Mouse (Mus musculus): Measurements from ENCODE around the gene Crisp4. TPM values are rescaled to one million over a fixed set of nuclear protein-coding genes. Genes with fewer than 3 reads are reported as not detected.

Crisp4 gene
- polyA plus RNA-seq, 1 experiment, result not detected

DNA sequence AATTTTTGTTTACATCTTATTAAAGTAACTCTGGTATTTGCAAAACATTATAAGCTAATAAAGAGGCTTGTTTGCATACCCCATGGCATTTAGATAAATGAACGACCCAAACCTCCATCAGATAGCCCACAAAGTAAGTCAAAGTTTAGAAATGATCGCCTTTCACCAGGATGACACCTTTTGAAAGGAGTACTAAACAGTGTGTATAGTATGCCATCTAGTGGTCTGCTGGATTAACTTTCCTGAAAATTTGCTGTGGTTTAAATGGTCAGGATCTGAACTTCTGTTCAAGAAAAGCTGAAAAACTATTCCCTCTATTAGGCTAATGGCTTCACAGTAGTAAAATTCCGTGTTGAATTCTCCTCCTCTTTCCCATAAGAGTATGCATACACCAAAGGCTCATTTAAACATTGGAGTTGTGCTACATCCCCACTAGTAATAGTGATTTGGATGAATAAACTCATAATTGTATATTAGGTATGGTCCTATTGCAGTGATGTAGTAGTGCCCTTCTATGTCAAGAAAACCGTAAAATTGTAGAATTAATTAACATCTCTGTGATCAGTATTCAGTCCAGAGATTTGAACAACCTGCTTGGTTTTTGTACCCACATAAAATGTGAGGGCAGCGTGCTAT is 38.9 kb downstream of the Crisp4 start:
- TF ChIP-seq CTCF (IDR thresholded peaks at IDR 0.05; ENCODE audit: insufficient read depth, low read length), result no peak
- no peak for TF ChIP-seq POLR2A (IDR thresholded peaks at IDR 0.05; ENCODE audit: borderline replicate concordance, extremely low read depth, low read depth, low read length)
- Histone ChIP-seq H3K4me3 (replicated peaks; ENCODE audit: extremely low read depth, low read depth, low read length) (no peak overlapping the region), H3K4me1 (ENCODE audit: control insufficient read depth, insufficient read depth, low read length) (no peaks in the 10 kb centered on the region)
- DNase-seq, result no peak
- 29% methylated on average over 5 of the region's 5 CpGs for WGBS

DNA sequence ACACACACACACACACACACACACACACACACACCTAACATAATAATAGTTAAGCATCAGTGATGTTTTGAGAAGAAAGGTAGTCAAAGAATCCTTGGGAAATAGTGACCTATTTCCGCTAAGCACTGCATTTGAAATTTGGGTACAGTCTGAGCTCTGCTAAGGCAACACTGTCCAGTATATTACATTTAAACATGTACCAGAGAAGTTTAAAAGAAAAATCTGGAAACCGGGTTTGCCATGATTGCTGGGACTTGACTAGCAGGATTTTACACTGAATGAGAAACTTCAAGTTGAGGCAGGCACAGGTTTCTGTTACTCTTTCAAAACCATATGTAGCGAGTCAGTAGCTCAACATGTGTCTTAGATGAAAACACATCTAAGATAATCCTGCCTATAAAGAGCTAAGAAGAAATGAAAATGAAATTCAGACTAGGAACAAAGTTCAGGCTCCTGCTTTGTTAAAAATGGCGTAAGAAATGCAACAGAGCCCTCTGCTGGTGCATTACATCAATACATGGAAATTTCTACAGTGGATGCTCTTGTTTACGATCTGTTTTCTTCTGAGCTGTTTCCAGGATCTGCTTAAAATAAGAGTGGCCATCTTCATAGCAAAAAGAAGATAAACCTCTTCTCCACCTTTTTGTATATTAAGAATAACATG is 39.7 kb downstream of the Crisp4 start:
- no peaks in the 10 kb centered on the region for H3K4me1 ChIP-seq (ENCODE audit: control insufficient read depth, insufficient read depth, low read length)
- DNase-seq, result no peak
- H3K4me3 ChIP-seq (replicated peaks; ENCODE audit: extremely low read depth, low read depth, low read length), result no peak overlapping the region
- WGBS, result 41% methylated on average over 5 of the region's 5 CpGs
- no peak for TF ChIP-seq CTCF (IDR thresholded peaks at IDR 0.05; ENCODE audit: insufficient read depth, low read length)
- TF ChIP-seq POLR2A (IDR thresholded peaks at IDR 0.05; ENCODE audit: borderline replicate concordance, extremely low read depth, low read depth, low read length), result no peak

DNA sequence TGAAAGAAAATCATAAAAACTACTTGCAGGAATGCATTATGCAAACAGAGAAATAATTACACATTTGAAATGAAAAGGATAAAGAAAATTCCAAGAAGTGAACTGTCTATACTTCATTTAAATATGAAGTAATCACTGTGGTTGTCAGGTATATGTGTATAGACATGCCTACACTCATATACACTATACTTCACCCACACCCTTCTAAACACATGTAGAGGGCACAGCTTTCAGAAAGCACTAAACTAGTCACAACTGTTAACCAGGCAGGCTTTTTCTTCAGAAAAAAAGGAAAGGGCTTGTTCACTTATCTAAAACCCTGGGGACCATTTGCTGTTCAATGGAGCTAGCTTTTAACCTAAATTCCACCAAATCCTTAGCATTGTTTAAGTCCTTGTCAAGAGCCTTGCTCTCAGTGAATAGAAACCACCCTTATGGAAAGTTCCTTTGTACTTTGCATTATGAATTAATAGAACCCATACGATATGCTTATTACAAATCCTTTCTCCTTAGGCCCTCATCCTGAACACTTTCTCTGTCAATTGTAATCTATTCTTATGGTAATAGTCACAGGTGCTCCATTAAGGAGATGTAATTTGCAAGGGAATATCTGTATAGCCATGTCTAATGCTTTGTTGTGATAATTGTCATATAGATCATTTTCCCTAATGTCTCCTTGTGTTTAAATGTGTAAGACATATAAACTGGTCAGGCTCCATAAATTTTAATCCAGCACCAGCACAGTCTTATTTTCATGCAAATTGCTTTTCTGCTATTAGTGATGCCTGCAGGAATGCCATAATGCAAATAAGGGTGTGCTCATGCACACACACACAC is 40.5 kb downstream of the Crisp4 start:
- 75% methylated on average over 1 of the region's 1 CpGs for WGBS
- no peak for DNase-seq
- TF ChIP-seq POLR2A (IDR thresholded peaks at IDR 0.05; ENCODE audit: borderline replicate concordance, extremely low read depth, low read depth, low read length), result no peak
- TF ChIP-seq CTCF (IDR thresholded peaks at IDR 0.05; ENCODE audit: insufficient read depth, low read length), result no peak
- no peak overlapping the region for H3K4me3 ChIP-seq (replicated peaks; ENCODE audit: extremely low read depth, low read depth, low read length)
- no peaks in the 10 kb centered on the region for H3K4me1 ChIP-seq (ENCODE audit: control insufficient read depth, insufficient read depth, low read length)

Other genes starting within 250 kb of the Crisp4 start
- not detected in 2 replicates for gene Defb18, start 91.5 kb upstream of the Crisp4 start, polyA plus RNA-seq (2012; rRNA removed)
- gene Defb41, start 119.2 kb upstream of the Crisp4 start, polyA plus RNA-seq (2012; rRNA removed), result not detected in 2 replicates

All from lung, adult 2 months (tissue).